Mouse (Mus musculus): ENCODE data around the gene Coa3. TPM values are rescaled to one million over a fixed set of nuclear protein-coding genes. Genes with fewer than 3 reads are reported as not detected.

Coa3 gene
- polyA plus RNA-seq, 1 experiment from 2014 or later, result 189 TPM

GRCm38 (mm10) chr11:101260826-101261380 is 18.0 kb downstream of the Coa3 start:
- H3K9ac ChIP-seq, result peak overlapping the region; percentile 59
- under 1% methylated on average over 30 of the region's 30 CpGs for WGBS
- H3K9me3 ChIP-seq, result no peaks in the 10 kb centered on the region
- H3K4me3 ChIP-seq, result peak overlapping the region; percentile 59
- ATAC-seq (ENCODE audit: borderline replicate concordance, extremely low read depth, low FRiP score, low TSS enrichment), result no peak
- peak overlapping the region; percentile 79 for H3K27ac ChIP-seq
- H3K27me3 ChIP-seq, result peaks cover 37% of the 10 kb centered on the region
- H3K4me2 ChIP-seq, result peak overlapping the region; percentile 90
- H3K4me1 ChIP-seq, result peaks cover 50% of the 10 kb centered on the region
- 0 out of 2 replicates have a peak, but pooled peaks cover 9% of the 10 kb centered on the region for H3K36me3 ChIP-seq

GRCm38 (mm10) chr11:101259948-101260825 is 18.7 kb downstream of the Coa3 start, which contains the start of gene Wnk4:
Wnk4 (plus strand) TSS chr11:101260567.
- Histone ChIP-seq H3K4me1 (peaks cover 43% of the 10 kb centered on the region), H3K4me2 (peak within 1 kb of the TSS; percentile 90), H3K9ac (peak within 1 kb of the TSS; percentile 59), H3K9me3 (no peaks in the 10 kb centered on the region), H3K36me3 (0 out of 2 replicates have a peak, but pooled peaks cover 9% of the 10 kb centered on the region), H3K27ac (peak within 1 kb of the TSS; percentile 79), H3K4me3 (peak within 1 kb of the TSS; percentile 59), H3K27me3 (peaks cover 34% of the 10 kb centered on the region)
- ATAC-seq (ENCODE audit: borderline replicate concordance, extremely low read depth, low FRiP score, low TSS enrichment), result peak; percentile 82
- WGBS, result 1% methylated on average over 36 of the region's 43 CpGs

- peak; percentile 51 for ATAC-seq (ENCODE audit: borderline replicate concordance, extremely low read depth, low FRiP score, low TSS enrichment)
- peak overlapping the region; percentile 90 for H3K4me2 ChIP-seq
- 17% methylated on average over 6 of the region's 6 CpGs for WGBS
- H3K4me1 ChIP-seq, result peaks cover 41% of the 10 kb centered on the region
- H3K27ac ChIP-seq, result peak overlapping the region; percentile 79
- H3K9me3 ChIP-seq, result no peaks in the 10 kb centered on the region
- H3K4me3 ChIP-seq, result peak overlapping the region; percentile 59; the same call in 1 of the 2 replicates
- H3K9ac ChIP-seq, result no peak overlapping the region
- H3K36me3 ChIP-seq, result 0 out of 2 replicates have a peak, but pooled peaks cover 9% of the 10 kb centered on the region
- H3K27me3 ChIP-seq, result peaks cover 27% of the 10 kb centered on the region
Measured at GRCm38 (mm10) chr11:101259261-101259712, 19.6 kb downstream of the Coa3 start.

- H3K27me3 ChIP-seq, result no peaks in the 10 kb centered on the region
- H3K36me3 ChIP-seq, result 0 out of 2 replicates have a peak, but pooled peaks cover 9% of the 10 kb centered on the region
- H3K27ac ChIP-seq, result no peak overlapping the region
- no peak overlapping the region for H3K4me3 ChIP-seq
- no peak overlapping the region for H3K4me2 ChIP-seq
- H3K4me1 ChIP-seq, result peaks cover 40% of the 10 kb centered on the region
- WGBS, result 84% methylated on average over 13 of the region's 13 CpGs
- no peaks in the 10 kb centered on the region for H3K9me3 ChIP-seq
- no peak for ATAC-seq (ENCODE audit: borderline replicate concordance, extremely low read depth, low FRiP score, low TSS enrichment)
- H3K9ac ChIP-seq, result no peak overlapping the region
Measured at GRCm38 (mm10) chr11:101255826-101256775, 22.8 kb downstream of the Coa3 start.

- Histone ChIP-seq H3K4me3 (peak within 1 kb of the TSS; percentile 97), H3K27me3 (no peaks in the 10 kb centered on the region), H3K27ac (peak within 1 kb of the TSS; percentile 93), H3K4me1 (peaks cover 21% of the 10 kb centered on the region), H3K36me3 (0 out of 2 replicates have a peak, but pooled peaks cover 9% of the 10 kb centered on the region), H3K4me2 (peak within 1 kb of the TSS; percentile 95), H3K9me3 (no peaks in the 10 kb centered on the region), H3K9ac (peak within 1 kb of the TSS; percentile 97)
- peak; percentile 79 for ATAC-seq (ENCODE audit: borderline replicate concordance, extremely low read depth, low FRiP score, low TSS enrichment)
- WGBS, result under 1% methylated on average over 40 of the region's 40 CpGs
Measured at GRCm38 (mm10) chr11:101253613-101254389, 25.1 kb downstream of the Coa3 start, which contains the start of gene Vps25. Vps25 (plus strand) TSS chr11:101253707.

GRCm38 (mm10) chr11:101252941-101253340 is 26.0 kb downstream of the Coa3 start:
- peak overlapping the region; percentile 95 for H3K4me2 ChIP-seq
- H3K36me3 ChIP-seq, result 0 out of 2 replicates have a peak, but pooled peaks cover 7% of the 10 kb centered on the region
- H3K27me3 ChIP-seq, result no peaks in the 10 kb centered on the region; the same call in 1 of the 2 replicates
- 3% methylated on average over 7 of the region's 7 CpGs for WGBS
- no peak for ATAC-seq (ENCODE audit: borderline replicate concordance, extremely low read depth, low FRiP score, low TSS enrichment)
- H3K4me3 ChIP-seq, result peak overlapping the region; percentile 97
- H3K27ac ChIP-seq, result peak overlapping the region; percentile 93
- H3K4me1 ChIP-seq, result peaks cover 22% of the 10 kb centered on the region
- H3K9me3 ChIP-seq, result no peaks in the 10 kb centered on the region
- H3K9ac ChIP-seq, result peak overlapping the region; percentile 97

GRCm38 (mm10) chr11:101251031-101251430 is 27.9 kb downstream of the Coa3 start:
- no peak overlapping the region for H3K4me2 ChIP-seq
- no peak overlapping the region for H3K4me3 ChIP-seq
- peaks cover 26% of the 10 kb centered on the region for H3K4me1 ChIP-seq
- H3K9me3 ChIP-seq, result no peaks in the 10 kb centered on the region
- no peak overlapping the region for H3K27ac ChIP-seq
- WGBS, result 77% methylated on average over 2 of the region's 2 CpGs
- H3K9ac ChIP-seq, result no peak overlapping the region; the same call in 1 of the 2 replicates
- ATAC-seq (ENCODE audit: borderline replicate concordance, extremely low read depth, low FRiP score, low TSS enrichment), result no peak
- no peaks in the 10 kb centered on the region for H3K36me3 ChIP-seq
- H3K27me3 ChIP-seq, result peaks cover 9% of the 10 kb centered on the region; the same call in 1 of the 2 replicates

GRCm38 (mm10) chr11:101248258-101248994 is 30.5 kb downstream of the Coa3 start:
- H3K27ac ChIP-seq, result peak overlapping the region; percentile 92
- H3K27me3 ChIP-seq, result peaks cover 16% of the 10 kb centered on the region; the same call in 1 of the 2 replicates
- WGBS, result 29% methylated on average over 14 of the region's 14 CpGs
- 0 out of 2 replicates have a peak, but pooled peaks have one; percentile 17 for ATAC-seq (ENCODE audit: borderline replicate concordance, extremely low read depth, low FRiP score, low TSS enrichment)
- peaks cover 27% of the 10 kb centered on the region for H3K4me1 ChIP-seq
- H3K36me3 ChIP-seq, result no peaks in the 10 kb centered on the region
- H3K4me3 ChIP-seq, result peak overlapping the region; percentile 76
- H3K4me2 ChIP-seq, result peak overlapping the region; percentile 94
- no peak overlapping the region for H3K9ac ChIP-seq
- H3K9me3 ChIP-seq, result no peaks in the 10 kb centered on the region

GRCm38 (mm10) chr11:101247521-101248030 is 31.3 kb downstream of the Coa3 start:
- Histone ChIP-seq H3K9me3 (no peaks in the 10 kb centered on the region), H3K27ac (peak overlapping the region; percentile 92), H3K36me3 (no peaks in the 10 kb centered on the region), H3K27me3 (peaks cover 16% of the 10 kb centered on the region; the same call in 1 of the 2 replicates), H3K4me3 (peak overlapping the region; percentile 76), H3K9ac (peak overlapping the region; percentile 89; the same call in 1 of the 2 replicates), H3K4me2 (peak overlapping the region; percentile 94), H3K4me1 (peaks cover 21% of the 10 kb centered on the region)
- WGBS, result 81% methylated on average over 6 of the region's 6 CpGs
- ATAC-seq (ENCODE audit: borderline replicate concordance, extremely low read depth, low FRiP score, low TSS enrichment), result no peak

GRCm38 (mm10) chr11:101246702-101247012 is 32.3 kb downstream of the Coa3 start:
- Histone ChIP-seq H3K27ac (peak overlapping the region; percentile 92), H3K4me2 (peak overlapping the region; percentile 94), H3K4me1 (peaks cover 17% of the 10 kb centered on the region), H3K9ac (peak overlapping the region; percentile 89), H3K4me3 (peak overlapping the region; percentile 76), H3K9me3 (no peaks in the 10 kb centered on the region), H3K36me3 (no peaks in the 10 kb centered on the region), H3K27me3 (peaks cover 16% of the 10 kb centered on the region; the same call in 1 of the 2 replicates)
- 9% methylated on average over 7 of the region's 7 CpGs for WGBS
- no peak; the same call in 1 of the 2 replicates for ATAC-seq (ENCODE audit: borderline replicate concordance, extremely low read depth, low FRiP score, low TSS enrichment)
